Mouse (Mus musculus) CD4-positive, CD25-positive, alpha-beta regulatory T cell, adult 4 months (primary cell): ENCODE measurements at regions not wholly inside any gene's neighbourhood (a gene's known extent, or its start where the extent isn't known, plus 50 kb on each side); places are given as distances from the start of the nearest gene placed in this dataset.

ENCODE experiments used
- ATAC-seq: one replicate; pipeline ENCODE4 v1.8.0; 2017

- ATAC-seq = no peak
Measured at GRCm38 (mm10) chr13:102533784-102534183, 159.6 kb upstream of the Cd180 start.

- no peak for ATAC-seq
Measured at GRCm38 (mm10) chr13:102537424-102538242, 155.7 kb upstream of the Cd180 start.

GRCm38 (mm10) chr13:102540436-102540835 lies 152.9 kb upstream of the Cd180 start:
- ATAC-seq = no peak

- ATAC-seq = no peak
Measured at GRCm38 (mm10) chr13:102544359-102545165, 148.8 kb upstream of the Cd180 start.

GRCm38 (mm10) chr13:102545845-102546615 lies 147.3 kb upstream of the Cd180 start:
- ATAC-seq = no peak

GRCm38 (mm10) chr13:102548252-102548651 lies 145.1 kb upstream of the Cd180 start:
- ATAC-seq = no peak

GRCm38 (mm10) chr13:102566846-102567572 lies 126.3 kb upstream of the Cd180 start:
- no peak for ATAC-seq

- ATAC-seq = no peak
Measured at GRCm38 (mm10) chr13:102569580-102569979, 123.8 kb upstream of the Cd180 start.

GRCm38 (mm10) chr13:102570286-102570685 lies 123.1 kb upstream of the Cd180 start:
- no peak for ATAC-seq

- no peak for ATAC-seq
Measured at GRCm38 (mm10) chr13:102573286-102573921, 120.0 kb upstream of the Cd180 start.

- no peak for ATAC-seq
Measured at GRCm38 (mm10) chr13:102576871-102577662, 116.3 kb upstream of the Cd180 start.

GRCm38 (mm10) chr13:102578811-102579210 lies 114.5 kb upstream of the Cd180 start:
- no peak for ATAC-seq

GRCm38 (mm10) chr13:102579638-102580037 lies 113.7 kb upstream of the Cd180 start:
- ATAC-seq = no peak

GRCm38 (mm10) chr13:102583984-102584645 lies 109.2 kb upstream of the Cd180 start:
- ATAC-seq = no peak

GRCm38 (mm10) chr13:102586215-102586614 lies 107.1 kb upstream of the Cd180 start:
- ATAC-seq = no peak

- no peak for ATAC-seq
Measured at GRCm38 (mm10) chr13:102589680-102590435, 103.5 kb upstream of the Cd180 start.

- ATAC-seq = no peak
Measured at GRCm38 (mm10) chr13:102591803-102592537, 101.4 kb upstream of the Cd180 start.

- no peak for ATAC-seq
Measured at GRCm38 (mm10) chr13:102593405-102594200, 99.8 kb upstream of the Cd180 start.
